In genomic region chr4:29301348-29301747, GRCm38 (mm10) we compare ENCODE assay signal across 9 mouse cellular contexts.
A peak's percentile ranks its signal among the peaks of the same experiment; 100 is the strongest.
DNase-seq lines count a peak whose midpoint lies in the region; ATAC-seq lines count a peak whose summit lies in the region.
"Had no signal": no experiment of that assay in that cellular context is flagged by ENCODE, and none has a peak within 500 bp of the region (broad histone marks: within the 10 kb centered on the region; RNA-seq: fewer than 3 reads in every experiment).

No protein-coding gene starts in this region.

- H3K27ac ChIP-seq in kidney, embryonic 15.5 days, result no peak overlapping the region
- no peak overlapping the region for H3K27ac ChIP-seq in intestine, embryonic 15.5 days
- H3K27ac ChIP-seq: hindbrain, embryonic 15.5 days had no signal

- H3K4me3 ChIP-seq in kidney, embryonic 15.5 days (replicated peaks), result no peak overlapping the region
- H3K4me3 ChIP-seq in intestine, embryonic 15.5 days (replicated peaks), result no peak overlapping the region
- H3K4me3 ChIP-seq: hindbrain, embryonic 15.5 days had no signal

- no peaks in the 10 kb centered on the region for H3K36me3 ChIP-seq in kidney, embryonic 15.5 days
- no peaks in the 10 kb centered on the region for H3K36me3 ChIP-seq in intestine, embryonic 15.5 days
- H3K36me3 ChIP-seq: hindbrain, embryonic 15.5 days had no signal

- no peak overlapping the region for H3K4me2 ChIP-seq in kidney, embryonic 15.5 days
- no peak overlapping the region for H3K4me2 ChIP-seq in intestine, embryonic 15.5 days (replicated peaks)
- H3K4me2 ChIP-seq: hindbrain, embryonic 15.5 days had no signal

- no peaks in the 10 kb centered on the region for H3K27me3 ChIP-seq in kidney, embryonic 15.5 days
- no peaks in the 10 kb centered on the region for H3K27me3 ChIP-seq in intestine, embryonic 15.5 days (replicated peaks)
- H3K27me3 ChIP-seq: hindbrain, embryonic 15.5 days had no signal

- 58% methylated on average over 1 of the region's 1 CpGs for WGBS in kidney, embryonic 15.5 days
- WGBS in intestine, embryonic 15.5 days, result 59% methylated on average over 1 of the region's 1 CpGs

- DNase-seq in adrenal gland, adult (ENCODE audit: inconsistent age in 2 of 2, low spot score in 1 of 2), result peak; percentile 6 to 25
- no peak for DNase-seq in adrenal gland, adult 18-20 months (ENCODE audit: low spot score in 2 of 2)
- peak; percentile 63 to 65 for DNase-seq in kidney, postnatal 4 days
- peak; percentile 3 for DNase-seq in 3T3-L1 (ENCODE audit: low read depth, low spot score)
- DNase-seq in embryo, embryonic 11 days, result peak; percentile 34
- DNase-seq in left cerebral cortex, adult 11 months (ENCODE audit: low spot score), result no peak

- no peak overlapping the region for H3K9ac ChIP-seq in kidney, embryonic 15.5 days
- no peak overlapping the region for H3K9ac ChIP-seq in intestine, embryonic 15.5 days
- H3K9ac ChIP-seq: hindbrain, embryonic 15.5 days had no signal

- no peak for ATAC-seq in kidney, embryonic 15.5 days (replicated peaks; ENCODE audit: low FRiP score)
- ATAC-seq in intestine, embryonic 15.5 days, result no peak

- H3K9me3 ChIP-seq in kidney, embryonic 15.5 days (replicated peaks), result no peaks in the 10 kb centered on the region
- no peaks in the 10 kb centered on the region for H3K9me3 ChIP-seq in intestine, embryonic 15.5 days
- H3K9me3 ChIP-seq: hindbrain, embryonic 15.5 days had no signal

- H3K4me1 ChIP-seq in kidney, embryonic 15.5 days, result no peaks in the 10 kb centered on the region
- H3K4me1 ChIP-seq in intestine, embryonic 15.5 days (replicated peaks), result no peaks in the 10 kb centered on the region
- H3K4me1 ChIP-seq: hindbrain, embryonic 15.5 days had no signal

Comparison
In these comparisons a context has a peak if more than half of its experiments do, and no peak if none do; other contexts are left out.
1. DNase-seq: peak in adrenal gland, adult (2 of 2), kidney, postnatal 4 days (2 of 2), 3T3-L1 (single experiment) and embryo, embryonic 11 days (single experiment); none in adrenal gland, adult 18-20 months (0 of 2) and left cerebral cortex, adult 11 months (single experiment).